Mouse (Mus musculus) urinary bladder, adult 2 months (tissue): Measurements from ENCODE around the gene Ankrd28. TPM values are rescaled to one million over a fixed set of nuclear protein-coding genes. Genes with fewer than 3 reads are reported as not detected.

ENCODE experiments used
- DNase-seq: peaks from one replicate; pipeline ENCODE4 v3.0.0; 2022; ENCODE audit warnings: low spot score
- polyA plus RNA-seq: library from polyadenylated mRNA; depleted of rRNA; stranded (reverse); fragments of >200 nt; gene quantifications from 2 replicates; pipeline ENCODE4 v1.2.3, GENCODE M21; 2012; rRNA removed

Gene Ankrd28
- polyA plus RNA-seq, 1 experiment = 10.3 TPM

DNA sequence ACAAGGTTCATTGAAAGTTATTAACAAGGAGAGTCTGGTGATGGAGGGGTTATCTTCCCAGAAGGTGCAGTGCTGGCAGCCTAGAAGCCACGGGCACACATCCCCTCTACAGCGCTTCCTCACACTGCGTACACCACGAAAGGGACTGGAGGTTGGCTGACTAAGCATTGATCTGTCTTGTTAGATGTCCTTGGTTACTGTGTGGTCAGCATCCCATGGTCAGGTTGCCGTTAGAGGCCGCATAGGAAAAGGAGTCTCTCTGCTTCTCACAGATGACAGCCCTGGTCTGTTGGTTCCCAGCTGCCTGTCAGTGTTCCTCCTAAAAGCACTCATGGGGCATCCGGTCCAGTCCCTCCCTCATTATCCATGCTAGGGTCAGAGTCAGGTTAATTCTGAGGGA is 179.2 kb downstream of the Ankrd28 start:
- no peak for DNase-seq

DNA sequence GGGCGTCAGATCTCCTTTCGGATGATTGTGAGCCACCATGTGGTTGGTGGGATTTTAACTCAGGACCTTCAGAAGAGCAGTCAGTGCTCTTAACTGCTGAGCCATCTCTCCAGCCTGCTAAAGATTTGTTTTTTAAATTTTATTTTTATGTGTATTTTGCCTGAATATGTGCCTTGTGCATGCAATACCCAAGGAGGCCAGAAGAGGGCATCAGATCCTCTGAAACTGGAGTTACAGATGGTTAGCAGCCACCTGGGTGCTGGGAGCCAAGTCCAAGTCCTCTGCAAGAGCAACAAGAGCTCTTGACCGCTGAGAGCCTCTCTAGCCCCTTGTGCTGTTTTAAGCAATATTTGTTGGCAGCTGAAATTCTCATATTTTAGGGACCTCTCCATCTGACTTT is 180.1 kb downstream of the Ankrd28 start:
- no peak for DNase-seq

Other genes starting within 250 kb of the Ankrd28 start
- gene Colq, start 239.3 kb downstream of the Ankrd28 start, polyA plus RNA-seq = 0.66 and 0.88 TPM in 2 replicates
- not detected in 2 replicates for gene Gm49387, start 189.8 kb downstream of the Ankrd28 start, polyA plus RNA-seq
- gene Btd, start 189.6 kb downstream of the Ankrd28 start, polyA plus RNA-seq = 25.4 and 27.7 TPM in 2 replicates
- gene Hacl1, start 189.4 kb downstream of the Ankrd28 start, polyA plus RNA-seq = 19.3 and 24.1 TPM in 2 replicates
- 14.0 and 20.8 TPM in 2 replicates for gene Galnt15, start 198.3 kb upstream of the Ankrd28 start, polyA plus RNA-seq